Mouse (Mus musculus) erythroblast, adult 5-6 weeks (primary cell): ENCODE data around the gene Gm36864. TPM values are rescaled to one million over a fixed set of nuclear protein-coding genes. Genes with fewer than 3 reads are reported as not detected.

Source experiments
- total RNA-seq, 2 experiments: library from RNA; stranded (forward) in 1 of 2; stranded (reverse) in 1 of 2; fragments of 150-400 nt in 1 of 2; fragments of 200-764, 138-1000 nt in 1 of 2; gene quantifications; 2 replicates each; pipeline versions ENCODE4 v1.2.3 to v1.2.4; 2015 to 2017; ENCODE audit warnings: low replicate concordance in 2 of 2

Gm36864 gene
- total RNA-seq, 2 experiments from 2014 or later, result not detected

Other genes with a start within 250 kb of the Gm36864 start
- gene Klk1b11, start 240.3 kb upstream of the Gm36864 start, total RNA-seq (2015; ENCODE audit: low replicate concordance), result not detected in 2 replicates
- gene Klk1b11, start 240.3 kb upstream of the Gm36864 start, total RNA-seq (2017; ENCODE audit: low replicate concordance), result not detected in 2 replicates
- gene Klk1b26, start 224.0 kb upstream of the Gm36864 start, total RNA-seq (2015; ENCODE audit: low replicate concordance), result not detected in 2 replicates
- gene Klk1b26, start 224.0 kb upstream of the Gm36864 start, total RNA-seq (2017; ENCODE audit: low replicate concordance), result not detected in 2 replicates
- not detected in 2 replicates for gene Klk1b27, start 183.9 kb upstream of the Gm36864 start, total RNA-seq (2015; ENCODE audit: low replicate concordance)
- gene Klk1b27, start 183.9 kb upstream of the Gm36864 start, total RNA-seq (2017; ENCODE audit: low replicate concordance), result not detected in 2 replicates
- not detected in 2 replicates for gene Klk1b21, start 133.8 kb upstream of the Gm36864 start, total RNA-seq (2015; ENCODE audit: low replicate concordance)
- gene Klk1b21, start 133.8 kb upstream of the Gm36864 start, total RNA-seq (2017; ENCODE audit: low replicate concordance), result not detected in 2 replicates
- gene Klk1b22, start 123.5 kb upstream of the Gm36864 start, total RNA-seq (2015; ENCODE audit: low replicate concordance), result not detected in 2 replicates
- not detected in 2 replicates for gene Klk1b22, start 123.5 kb upstream of the Gm36864 start, total RNA-seq (2017; ENCODE audit: low replicate concordance)
- not detected in 2 replicates for gene Klk1b16, start 99.4 kb upstream of the Gm36864 start, total RNA-seq (2015; ENCODE audit: low replicate concordance)
- not detected in 2 replicates for gene Klk1b16, start 99.4 kb upstream of the Gm36864 start, total RNA-seq (2017; ENCODE audit: low replicate concordance)
- gene Klk1b24, start 47.9 kb upstream of the Gm36864 start, total RNA-seq (2015; ENCODE audit: low replicate concordance), result not detected in 2 replicates
- not detected in 2 replicates for gene Klk1b24, start 47.9 kb upstream of the Gm36864 start, total RNA-seq (2017; ENCODE audit: low replicate concordance)
- gene Klk1b3, start 38.0 kb upstream of the Gm36864 start, total RNA-seq (2015; ENCODE audit: low replicate concordance), result not detected in 2 replicates
- not detected in 2 replicates for gene Klk1b3, start 38.0 kb upstream of the Gm36864 start, total RNA-seq (2017; ENCODE audit: low replicate concordance)
- gene Klk1b4, start 28.7 kb upstream of the Gm36864 start, total RNA-seq (2015; ENCODE audit: low replicate concordance), result not detected in 2 replicates
- not detected in 2 replicates for gene Klk1b4, start 28.7 kb upstream of the Gm36864 start, total RNA-seq (2017; ENCODE audit: low replicate concordance)
- gene Klk1b5, start 20.2 kb upstream of the Gm36864 start, total RNA-seq (2015; ENCODE audit: low replicate concordance), result not detected in 2 replicates
- not detected in 2 replicates for gene Klk1b5, start 20.2 kb upstream of the Gm36864 start, total RNA-seq (2017; ENCODE audit: low replicate concordance)
- not detected in 2 replicates for gene Klk1, start 10.8 kb upstream of the Gm36864 start, total RNA-seq (2015; ENCODE audit: low replicate concordance)
- gene Klk1, start 10.8 kb upstream of the Gm36864 start, total RNA-seq (2017; ENCODE audit: low replicate concordance), result not detected in 2 replicates
- not detected in 2 replicates for gene 1700028J19Rik, start 10.5 kb downstream of the Gm36864 start, total RNA-seq (2015; ENCODE audit: low replicate concordance)
- gene 1700028J19Rik, start 10.5 kb downstream of the Gm36864 start, total RNA-seq (2017; ENCODE audit: low replicate concordance), result 0.70 TPM in 1 of 2 replicates, not detected in the other
- gene 2410002F23Rik, start 10.5 kb downstream of the Gm36864 start, total RNA-seq (2015; ENCODE audit: low replicate concordance), result 8.2 and 9.8 TPM in 2 replicates
- gene 2410002F23Rik, start 10.5 kb downstream of the Gm36864 start, total RNA-seq (2017; ENCODE audit: low replicate concordance), result 5.6 and 7.8 TPM in 2 replicates
- gene Acp4, start 21.2 kb downstream of the Gm36864 start, total RNA-seq (2015; ENCODE audit: low replicate concordance), result not detected in 2 replicates
- not detected in 2 replicates for gene Acp4, start 21.2 kb downstream of the Gm36864 start, total RNA-seq (2017; ENCODE audit: low replicate concordance)
- not detected in 2 replicates for gene Gm15517, start 25.3 kb downstream of the Gm36864 start, total RNA-seq (2015; ENCODE audit: low replicate concordance)
- gene Gm15517, start 25.3 kb downstream of the Gm36864 start, total RNA-seq (2017; ENCODE audit: low replicate concordance), result not detected in 2 replicates
- gene Clec11a, start 70.7 kb downstream of the Gm36864 start, total RNA-seq (2015; ENCODE audit: low replicate concordance), result 0.19 and 0.63 TPM in 2 replicates
- gene Clec11a, start 70.7 kb downstream of the Gm36864 start, total RNA-seq (2017; ENCODE audit: low replicate concordance), result 0.28 and 1.0 TPM in 2 replicates
- not detected in 2 replicates for gene Shank1, start 74.1 kb downstream of the Gm36864 start, total RNA-seq (2015; ENCODE audit: low replicate concordance)
- not detected in 2 replicates for gene Shank1, start 74.1 kb downstream of the Gm36864 start, total RNA-seq (2017; ENCODE audit: low replicate concordance)
- gene Syt3, start 147.9 kb downstream of the Gm36864 start, total RNA-seq (2015; ENCODE audit: low replicate concordance), result not detected in 2 replicates
- not detected in 2 replicates for gene Syt3, start 147.9 kb downstream of the Gm36864 start, total RNA-seq (2017; ENCODE audit: low replicate concordance)
- gene 1700008O03Rik, start 149.6 kb downstream of the Gm36864 start, total RNA-seq (2015; ENCODE audit: low replicate concordance), result not detected in 2 replicates
- gene 1700008O03Rik, start 149.6 kb downstream of the Gm36864 start, total RNA-seq (2017; ENCODE audit: low replicate concordance), result not detected in 2 replicates
- gene Lrrc4b, start 192.8 kb downstream of the Gm36864 start, total RNA-seq (2015; ENCODE audit: low replicate concordance), result not detected in 2 replicates
- not detected in 2 replicates for gene Lrrc4b, start 192.8 kb downstream of the Gm36864 start, total RNA-seq (2017; ENCODE audit: low replicate concordance)
- not detected in 2 replicates for gene Aspdh, start 229.2 kb downstream of the Gm36864 start, total RNA-seq (2015; ENCODE audit: low replicate concordance)
- not detected in 2 replicates for gene Aspdh, start 229.2 kb downstream of the Gm36864 start, total RNA-seq (2017; ENCODE audit: low replicate concordance)
- gene Josd2, start 231.8 kb downstream of the Gm36864 start, total RNA-seq (2015; ENCODE audit: low replicate concordance), result 6.7 and 43.7 TPM in 2 replicates
- 33.7 and 59.7 TPM in 2 replicates for gene Josd2, start 231.8 kb downstream of the Gm36864 start, total RNA-seq (2017; ENCODE audit: low replicate concordance)